ENCODE assay signal across 30 mouse cellular contexts in genomic region chr10:38913013-38913412, GRCm38 (mm10). TPM values are rescaled to one million over a fixed set of nuclear protein-coding genes. Genes with fewer than 3 reads are reported as not detected.
A peak's percentile ranks its signal among the peaks of the same experiment; 100 is the strongest.
DNase-seq lines count a peak whose midpoint lies in the region; ATAC-seq and TF ChIP-seq lines count a peak whose summit lies in the region.
"Had no signal": no experiment of that assay in that cellular context is flagged by ENCODE, and none has a peak within 500 bp of the region (broad histone marks: within the 10 kb centered on the region; RNA-seq: fewer than 3 reads in every experiment).

No protein-coding gene starts in this region.

- TF ChIP-seq POLR2A in limb, embryonic 14.5 days (IDR thresholded peaks at IDR 0.05; ENCODE audit: borderline replicate concordance, extremely low read depth, insufficient read depth, insufficient read length) = no peak
- TF ChIP-seq POLR2A in embryonic fibroblast, embryonic 13.5 days (IDR thresholded peaks at IDR 0.05; ENCODE audit: low read depth, low read length) = no peak

- 57% methylated on average over 2 of the region's 2 CpGs for WGBS in limb, embryonic 14.5 days
- WGBS in limb, embryonic 10.5 days = 81% methylated on average over 2 of the region's 2 CpGs

- no peak for TF ChIP-seq CTCF in embryonic fibroblast, embryonic 13.5 days (IDR thresholded peaks at IDR 0.05; ENCODE audit: borderline replicate concordance, insufficient read depth, low read length)

- H3K4me2 ChIP-seq in limb, embryonic 14.5 days (replicated peaks; ENCODE audit: low read depth, low read length, severe bottlenecking) = no peak overlapping the region
- H3K4me2 ChIP-seq: forebrain, embryonic 15.5 days; heart, embryonic 11.5 days; hindbrain, embryonic 15.5 days; kidney, embryonic 15.5 days; limb, embryonic 13.5 days; liver, embryonic 12.5 days; midbrain, embryonic 15.5 days; neural tube, embryonic 15.5 days had no signal

- ATAC-seq in limb, embryonic 14.5 days (ENCODE audit: low FRiP score, low read depth) = no peak
- ATAC-seq in cerebellum, adult (ENCODE audit: insufficient number of reproducible peaks, low FRiP score, low TSS enrichment) = no peak
- ATAC-seq: CD4-positive, CD25-positive, alpha-beta regulatory T cell, adult 4 months; forebrain, embryonic 15.5 days; liver, embryonic 12.5 days; liver, postnatal 0 days; midbrain, embryonic 15.5 days had no signal

- no peaks in the 10 kb centered on the region for H3K27me3 ChIP-seq in limb, embryonic 14.5 days (ENCODE audit: control insufficient read depth, insufficient read depth, low read length)
- no peaks in the 10 kb centered on the region for H3K27me3 ChIP-seq in limb, embryonic 10.5 days (ENCODE audit: low read depth, poor library complexity, severe bottlenecking)
- H3K27me3 ChIP-seq: forebrain, embryonic 15.5 days; hindbrain, embryonic 15.5 days; kidney, embryonic 15.5 days; limb, embryonic 13.5 days; liver, embryonic 12.5 days; midbrain, embryonic 15.5 days; neural tube, embryonic 15.5 days had no signal

- no peak overlapping the region for H3K27ac ChIP-seq in limb, embryonic 14.5 days (replicated peaks; ENCODE audit: low read depth, low read length)
- H3K27ac ChIP-seq in limb, embryonic 10.5 days = no peak overlapping the region
- H3K27ac ChIP-seq in embryonic fibroblast, embryonic 13.5 days (ENCODE audit: insufficient read depth, low read length) = 0 out of 2 replicates have a peak overlapping the region, but pooled peaks have one; percentile 26
- H3K27ac ChIP-seq: forebrain, embryonic 10.5 days; forebrain, embryonic 15.5 days; hindbrain, embryonic 10.5 days; hindbrain, embryonic 15.5 days; kidney, embryonic 15.5 days; limb, embryonic 13.5 days; liver, embryonic 12.5 days; midbrain, embryonic 10.5 days; midbrain, embryonic 15.5 days; neural tube, embryonic 15.5 days had no signal

- H3K9ac ChIP-seq in limb, embryonic 14.5 days (ENCODE audit: low read depth, low read length, severe bottlenecking) = no peak overlapping the region
- H3K9ac ChIP-seq: forebrain, embryonic 15.5 days; hindbrain, embryonic 15.5 days; kidney, embryonic 15.5 days; limb, embryonic 13.5 days; liver, embryonic 12.5 days; liver, postnatal 0 days; midbrain, embryonic 15.5 days; neural tube, embryonic 15.5 days had no signal

- no peak overlapping the region for H3K4me3 ChIP-seq in limb, embryonic 14.5 days (replicated peaks; ENCODE audit: low read length)
- H3K4me3 ChIP-seq in limb, embryonic 10.5 days = no peak overlapping the region
- H3K4me3 ChIP-seq in embryonic fibroblast, embryonic 13.5 days (ENCODE audit: insufficient read depth, low read length) = no peak overlapping the region
- H3K4me3 ChIP-seq: forebrain, embryonic 10.5 days; forebrain, embryonic 15.5 days; hindbrain, embryonic 10.5 days; hindbrain, embryonic 15.5 days; kidney, embryonic 15.5 days; limb, embryonic 13.5 days; liver, embryonic 12.5 days; midbrain, embryonic 10.5 days; midbrain, embryonic 15.5 days; neural tube, embryonic 15.5 days had no signal

- peaks cover 21% of the 10 kb centered on the region for H3K4me1 ChIP-seq in limb, embryonic 14.5 days (ENCODE audit: control insufficient read depth, insufficient read depth, low read length)
- peaks cover 7% of the 10 kb centered on the region; the same call in 1 of the 2 replicates for H3K4me1 ChIP-seq in limb, embryonic 10.5 days
- peaks cover 3% of the 10 kb centered on the region for H3K4me1 ChIP-seq in embryonic fibroblast, embryonic 13.5 days (ENCODE audit: control insufficient read depth, insufficient read depth, low read length)
- H3K4me1 ChIP-seq: forebrain, embryonic 10.5 days; hindbrain, embryonic 15.5 days; liver, embryonic 12.5 days; midbrain, embryonic 15.5 days had no signal

- peak; percentile 21 for DNase-seq in gastrocnemius, postnatal 25 days
- DNase-seq in gastrocnemius, postnatal 36 days = no peak
- DNase-seq in limb, embryonic 14.5 days (ENCODE audit: low spot score) = peak; percentile 16
- no peak for DNase-seq in limb, embryonic 10.5 days (ENCODE audit: low spot score)
- peak; percentile 18 for DNase-seq in brain, adult 2 months (ENCODE audit: low read depth, low spot score)
- DNase-seq: adrenal gland, postnatal 25 days; cerebellum, adult 2 months; cerebellum, postnatal 14 days; kidney, adult 18-20 months; kidney, postnatal 25 days; liver, postnatal 0 days; right cerebral cortex, postnatal 25 days; spleen, adult 18-20 months; thymus, adult 2 months; thymus, postnatal 36 days had no signal

- intact Hi-C loops in gastrocnemius, postnatal 36 days (cut with DNase I) = no loop called here

- no peaks in the 10 kb centered on the region for H3K36me3 ChIP-seq in limb, embryonic 14.5 days (ENCODE audit: control insufficient read depth, insufficient read depth, low read length)
- H3K36me3 ChIP-seq in limb, embryonic 10.5 days = no peaks in the 10 kb centered on the region
- H3K36me3 ChIP-seq: forebrain, embryonic 10.5 days; forebrain, embryonic 15.5 days; hindbrain, embryonic 10.5 days; hindbrain, embryonic 15.5 days; kidney, embryonic 15.5 days; limb, embryonic 13.5 days; liver, embryonic 12.5 days; midbrain, embryonic 10.5 days; midbrain, embryonic 15.5 days; neural tube, embryonic 15.5 days had no signal

- no peaks in the 10 kb centered on the region for H3K9me3 ChIP-seq in limb, embryonic 14.5 days (ENCODE audit: control insufficient read depth, low read length)
- H3K9me3 ChIP-seq in limb, embryonic 10.5 days (replicated peaks) = no peaks in the 10 kb centered on the region
- H3K9me3 ChIP-seq: forebrain, embryonic 10.5 days; forebrain, embryonic 15.5 days; hindbrain, embryonic 10.5 days; hindbrain, embryonic 15.5 days; kidney, embryonic 15.5 days; limb, embryonic 13.5 days; liver, embryonic 12.5 days; midbrain, embryonic 10.5 days; midbrain, embryonic 15.5 days; neural tube, embryonic 15.5 days had no signal

RNA-seq across cellular contexts. Expression of gene Lama4, which starts 52.3 kb away (rescaled TPM):
- 10 to 100 TPM; 23.3 to 34.6 TPM for total RNA-seq in gastrocnemius, postnatal 25 days (2021)
- total RNA-seq in gastrocnemius, postnatal 36 days (2021) = 10 to 100 TPM; 19.0 to 21.4 TPM
- 72.9 and 74.1 TPM in 2 replicates for polyA plus RNA-seq in limb, embryonic 14.5 days (2012; rRNA removed)
- 88.7 and 94.7 TPM in 2 replicates for polyA plus RNA-seq in limb, embryonic 14.5 days (2014; fragmentation: Nextera tagmentation; extraction: Ambion mirVana)
- polyA plus RNA-seq in limb, embryonic 10.5 days (2016; fragmentation: Nextera tagmentation; extraction: Ambion mirVana) = 26.6 and 29.5 TPM in 2 replicates
- 88.0 and 177 TPM in 2 replicates for polyA plus RNA-seq in embryonic fibroblast, embryonic 13.5 days (2011; ENCODE audit: insufficient read length, low read depth, missing spikeins)
- total RNA-seq: megakaryocyte progenitor cell, adult 5-6 weeks had no signal

Comparison
In these comparisons a context has a peak if more than half of its experiments do, and no peak if none do; other contexts are left out.
1. DNase-seq: peak in gastrocnemius, postnatal 25 days (single experiment), limb, embryonic 14.5 days (single experiment) and brain, adult 2 months (single experiment); none in gastrocnemius, postnatal 36 days (0 of 2) and limb, embryonic 10.5 days (single experiment).